Mouse (Mus musculus): ENCODE results near the gene Rnf103. TPM values are rescaled to one million over a fixed set of nuclear protein-coding genes. Genes with fewer than 3 reads are reported as not detected.

The Rnf103 gene
- polyA plus RNA-seq, 1 experiment = 9.5 TPM

DNA sequence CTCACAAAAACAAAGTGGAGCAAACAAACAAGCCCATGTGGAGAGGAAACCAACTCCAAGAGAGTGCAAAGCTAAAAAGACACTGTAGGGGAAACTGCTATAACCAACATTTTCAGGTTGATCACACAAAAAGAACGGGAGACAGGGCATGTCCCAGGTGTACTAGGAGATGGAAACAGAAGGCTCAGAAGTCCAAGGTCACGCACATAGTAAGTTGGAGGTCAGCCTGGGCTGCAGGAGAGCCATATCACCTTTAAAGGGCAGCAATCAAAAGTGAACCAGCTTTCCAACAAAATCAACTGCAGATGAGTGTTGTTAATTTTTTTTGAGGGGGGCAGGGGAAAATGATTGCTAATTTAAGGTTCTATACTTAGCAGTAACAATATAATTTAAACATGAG lies 7.5 kb upstream of the Rnf103 start:
- Histone ChIP-seq H3K27me3 (ENCODE audit: control insufficient read depth, insufficient read depth, low read length, poor library complexity, severe bottlenecking) (0 out of 2 replicates have a peak, but pooled peaks cover 2% of the 10 kb centered on the region), H3K27ac (ENCODE audit: insufficient read depth, low read length) (no peak overlapping the region), H3K4me3 (ENCODE audit: low read depth, low read length) (no peak overlapping the region), H3K9ac (ENCODE audit: low read depth, poor library complexity, severe bottlenecking) (no peak overlapping the region), H3K9me3 (replicated peaks; ENCODE audit: control insufficient read depth, insufficient read depth, low read length, poor library complexity, severe bottlenecking) (no peaks in the 10 kb centered on the region), H3K36me3 (ENCODE audit: control insufficient read depth, insufficient read depth, low read length, poor library complexity, severe bottlenecking) (no peaks in the 10 kb centered on the region), H3K4me1 (ENCODE audit: control insufficient read depth, insufficient read depth, low read length) (no peaks in the 10 kb centered on the region)
- TF ChIP-seq POLR2A (IDR thresholded peaks at IDR 0.05; ENCODE audit: insufficient read depth, low read length) = no peak

DNA sequence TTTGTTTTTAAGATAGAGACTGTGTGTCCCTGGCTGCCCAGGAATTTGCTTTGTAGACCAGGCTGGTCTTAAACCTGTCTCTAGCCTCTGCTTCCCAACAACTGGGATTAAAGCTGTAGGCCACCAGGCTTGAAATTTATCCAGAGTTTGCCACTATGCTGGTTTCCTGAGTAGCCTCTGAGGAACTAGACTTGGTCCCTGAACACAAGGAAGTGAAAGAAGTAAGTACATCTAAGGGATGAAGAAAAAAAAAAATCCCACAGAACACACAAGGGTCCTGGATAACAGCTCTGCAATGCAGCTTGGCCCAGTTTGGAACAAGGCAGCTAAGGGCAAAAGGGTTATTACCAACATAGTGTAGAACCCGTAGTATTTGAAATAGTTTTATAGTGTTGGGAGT lies 6.8 kb upstream of the Rnf103 start:
- H3K4me1 ChIP-seq (ENCODE audit: control insufficient read depth, insufficient read depth, low read length) = no peaks in the 10 kb centered on the region
- H3K9ac ChIP-seq (ENCODE audit: low read depth, poor library complexity, severe bottlenecking) = no peak overlapping the region
- TF ChIP-seq POLR2A (IDR thresholded peaks at IDR 0.05; ENCODE audit: insufficient read depth, low read length) (no peak), CTCF (IDR thresholded peaks at IDR 0.05; ENCODE audit: low read depth, low read length) (no peak)
- no peak overlapping the region for H3K27ac ChIP-seq (ENCODE audit: insufficient read depth, low read length)
- 0 out of 2 replicates have a peak, but pooled peaks cover 2% of the 10 kb centered on the region for H3K27me3 ChIP-seq (ENCODE audit: control insufficient read depth, insufficient read depth, low read length, poor library complexity, severe bottlenecking)
- no peaks in the 10 kb centered on the region for H3K9me3 ChIP-seq (replicated peaks; ENCODE audit: control insufficient read depth, insufficient read depth, low read length, poor library complexity, severe bottlenecking)
- no peaks in the 10 kb centered on the region for H3K36me3 ChIP-seq (ENCODE audit: control insufficient read depth, insufficient read depth, low read length, poor library complexity, severe bottlenecking)
- H3K4me3 ChIP-seq (ENCODE audit: low read depth, low read length) = no peak overlapping the region

DNA sequence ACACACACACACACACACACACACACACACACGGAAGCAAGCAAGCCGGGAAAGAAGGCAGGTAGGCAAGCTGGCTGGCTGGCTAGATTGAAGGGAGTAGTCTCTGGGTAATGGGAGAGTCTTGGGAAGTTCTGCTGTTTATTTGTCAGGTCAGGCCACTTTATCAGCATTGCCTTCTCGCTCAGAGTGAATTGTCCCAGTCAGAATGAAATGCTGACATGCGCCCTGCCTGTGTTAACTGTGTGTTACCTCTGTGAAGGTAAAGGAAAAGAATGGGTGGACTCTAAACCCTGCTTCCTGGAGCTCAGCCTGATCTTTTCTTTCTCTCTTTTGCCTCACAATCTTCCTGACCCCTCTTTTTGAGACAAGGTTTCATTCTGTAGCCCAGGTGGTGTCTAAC lies 5.7 kb upstream of the Rnf103 start:
- no peak overlapping the region for H3K4me3 ChIP-seq (ENCODE audit: low read depth, low read length)
- H3K36me3 ChIP-seq (ENCODE audit: control insufficient read depth, insufficient read depth, low read length, poor library complexity, severe bottlenecking) = no peaks in the 10 kb centered on the region
- no peak overlapping the region for H3K27ac ChIP-seq (ENCODE audit: insufficient read depth, low read length)
- no peaks in the 10 kb centered on the region for H3K4me1 ChIP-seq (ENCODE audit: control insufficient read depth, insufficient read depth, low read length)
- 0 out of 2 replicates have a peak, but pooled peaks cover 2% of the 10 kb centered on the region for H3K27me3 ChIP-seq (ENCODE audit: control insufficient read depth, insufficient read depth, low read length, poor library complexity, severe bottlenecking)
- no peak overlapping the region for H3K9ac ChIP-seq (ENCODE audit: low read depth, poor library complexity, severe bottlenecking)
- TF ChIP-seq POLR2A (IDR thresholded peaks at IDR 0.05; ENCODE audit: insufficient read depth, low read length) (no peak), CTCF (IDR thresholded peaks at IDR 0.05; ENCODE audit: low read depth, low read length) (no peak), EP300 (IDR thresholded peaks at IDR 0.05; ENCODE audit: insufficient read depth, low read depth, low read length) (no peak)
- H3K9me3 ChIP-seq (replicated peaks; ENCODE audit: control insufficient read depth, insufficient read depth, low read length, poor library complexity, severe bottlenecking) = no peaks in the 10 kb centered on the region

DNA sequence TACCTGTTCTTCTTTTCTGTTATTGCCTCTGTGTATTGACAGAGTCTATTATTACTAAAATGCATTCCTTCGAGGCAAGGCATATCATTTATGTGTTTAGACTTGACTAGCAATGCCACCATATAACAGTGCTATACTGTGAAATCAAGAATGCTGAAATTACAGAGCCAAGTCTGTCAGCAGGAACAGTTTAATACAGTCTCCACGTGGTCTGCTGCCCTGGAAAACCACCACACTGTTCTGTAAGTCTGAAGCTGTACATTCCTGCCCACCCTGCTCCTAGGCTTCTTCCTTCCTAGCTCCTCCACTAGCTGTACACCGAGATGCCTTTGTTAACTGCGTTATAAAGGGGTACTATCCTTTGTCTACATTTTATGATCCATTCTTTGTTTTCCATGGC lies 1.6 kb upstream of the Rnf103 start:
- TF ChIP-seq POLR2A (IDR thresholded peaks at IDR 0.05; ENCODE audit: insufficient read depth, low read length) (no peak), CTCF (IDR thresholded peaks at IDR 0.05; ENCODE audit: low read depth, low read length) (no peak), EP300 (IDR thresholded peaks at IDR 0.05; ENCODE audit: insufficient read depth, low read depth, low read length) (no peak)
- no peak overlapping the region for H3K9ac ChIP-seq (ENCODE audit: low read depth, poor library complexity, severe bottlenecking)
- H3K27me3 ChIP-seq (ENCODE audit: control insufficient read depth, insufficient read depth, low read length, poor library complexity, severe bottlenecking) = 0 out of 2 replicates have a peak, but pooled peaks cover 2% of the 10 kb centered on the region
- no peaks in the 10 kb centered on the region for H3K9me3 ChIP-seq (replicated peaks; ENCODE audit: control insufficient read depth, insufficient read depth, low read length, poor library complexity, severe bottlenecking)
- H3K36me3 ChIP-seq (ENCODE audit: control insufficient read depth, insufficient read depth, low read length, poor library complexity, severe bottlenecking) = no peaks in the 10 kb centered on the region
- no peak overlapping the region for H3K27ac ChIP-seq (ENCODE audit: insufficient read depth, low read length)
- H3K4me3 ChIP-seq (ENCODE audit: low read depth, low read length) = no peak overlapping the region
- no peaks in the 10 kb centered on the region for H3K4me1 ChIP-seq (ENCODE audit: control insufficient read depth, insufficient read depth, low read length)

DNA sequence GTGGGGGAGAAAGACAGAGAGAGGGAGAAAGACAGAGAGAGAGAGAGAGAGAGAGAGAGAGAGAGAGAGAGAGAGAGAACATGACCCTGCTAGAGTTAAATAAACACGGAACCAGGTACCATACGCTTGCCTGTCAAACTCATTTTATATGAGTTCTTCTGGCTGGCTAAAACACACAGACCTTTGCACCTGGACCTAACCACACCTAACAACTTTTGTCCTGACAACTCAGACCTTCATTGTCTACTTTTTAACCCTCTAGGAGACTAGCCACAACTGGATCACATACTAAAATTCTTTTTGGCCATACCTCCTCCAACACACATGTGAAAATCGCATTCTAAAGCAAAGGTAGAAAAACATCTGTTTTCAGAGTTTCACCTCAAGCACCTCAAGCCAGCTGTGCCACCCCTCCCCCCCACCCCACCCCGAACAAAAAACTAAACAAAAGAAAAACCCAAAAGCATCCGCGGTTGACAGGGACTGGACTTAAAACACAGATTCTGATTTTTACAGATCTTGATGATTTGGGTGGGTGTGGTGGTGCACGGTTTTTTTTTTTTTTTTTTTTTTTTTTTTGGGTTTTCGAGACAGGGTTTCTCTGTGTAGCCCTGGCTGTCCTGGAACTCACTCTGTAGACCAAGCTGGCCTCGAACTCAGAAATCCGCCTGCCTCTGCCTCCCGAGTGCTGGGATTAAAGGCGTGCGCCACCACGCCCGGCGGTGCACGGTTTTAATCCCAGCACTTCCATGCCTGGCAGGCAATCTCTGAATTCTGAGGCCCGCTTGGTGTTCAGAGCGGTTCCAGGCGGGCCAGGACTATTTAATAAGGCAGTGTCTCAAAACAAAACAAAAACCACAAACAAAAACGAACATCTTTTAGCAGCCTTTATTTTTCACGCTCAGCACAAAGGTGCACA lies 679 bp upstream of the Rnf103 start:
- Histone ChIP-seq H3K4me1 (ENCODE audit: control insufficient read depth, insufficient read depth, low read length) (no peaks in the 10 kb centered on the region), H3K9ac (ENCODE audit: low read depth, poor library complexity, severe bottlenecking) (peak overlapping the region; percentile 92; the same call in 1 of the 2 replicates), H3K27me3 (ENCODE audit: control insufficient read depth, insufficient read depth, low read length, poor library complexity, severe bottlenecking) (0 out of 2 replicates have a peak, but pooled peaks cover 2% of the 10 kb centered on the region), H3K9me3 (replicated peaks; ENCODE audit: control insufficient read depth, insufficient read depth, low read length, poor library complexity, severe bottlenecking) (no peaks in the 10 kb centered on the region), H3K4me3 (ENCODE audit: low read depth, low read length) (peak overlapping the region; percentile 81), H3K27ac (ENCODE audit: insufficient read depth, low read length) (peak overlapping the region; percentile 53; the same call in 1 of the 2 replicates), H3K36me3 (ENCODE audit: control insufficient read depth, insufficient read depth, low read length, poor library complexity, severe bottlenecking) (no peaks in the 10 kb centered on the region)
- TF ChIP-seq POLR2A (IDR thresholded peaks at IDR 0.05; ENCODE audit: insufficient read depth, low read length) (no peak), CTCF (IDR thresholded peaks at IDR 0.05; ENCODE audit: low read depth, low read length) (no peak), EP300 (IDR thresholded peaks at IDR 0.05; ENCODE audit: insufficient read depth, low read depth, low read length) (no peak)

DNA sequence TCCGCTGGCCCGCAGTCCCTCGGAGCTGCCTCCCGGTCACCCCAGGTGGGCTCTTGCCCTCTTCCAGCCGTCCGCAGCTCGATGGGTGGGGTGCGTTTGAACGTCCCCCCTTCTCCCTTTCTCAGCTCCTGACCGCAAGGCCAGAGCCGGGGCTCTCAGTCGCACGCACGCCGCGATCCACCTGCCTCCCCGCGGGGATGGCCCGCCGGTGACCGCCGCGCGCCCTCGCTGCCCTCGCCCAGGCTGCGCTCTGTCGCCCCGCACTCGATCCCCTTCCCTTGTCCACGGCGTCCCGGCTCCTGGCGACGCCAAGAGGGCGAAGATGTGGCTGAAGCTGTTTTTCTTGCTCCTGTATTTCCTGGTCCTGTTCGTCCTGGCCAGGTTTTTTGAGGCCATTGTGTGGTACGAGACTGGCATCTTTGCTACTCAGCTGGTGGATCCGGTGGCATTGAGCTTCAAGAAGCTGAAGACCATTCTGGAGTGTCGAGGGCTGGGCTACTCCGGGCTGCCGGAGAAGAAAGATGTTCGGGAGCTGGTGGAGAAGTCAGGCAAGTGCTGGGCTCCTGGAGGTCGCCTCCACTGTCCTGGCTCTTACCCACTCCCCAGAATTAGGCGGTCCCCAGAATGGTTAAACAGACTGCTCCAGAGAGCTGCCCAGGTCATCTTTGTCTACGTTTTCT lies 787 bp downstream of the Rnf103 start:
- peak overlapping the region; percentile 69 for H3K4me3 ChIP-seq (ENCODE audit: low read depth, low read length)
- no peaks in the 10 kb centered on the region for H3K9me3 ChIP-seq (replicated peaks; ENCODE audit: control insufficient read depth, insufficient read depth, low read length, poor library complexity, severe bottlenecking)
- no peaks in the 10 kb centered on the region for H3K27me3 ChIP-seq (ENCODE audit: control insufficient read depth, insufficient read depth, low read length, poor library complexity, severe bottlenecking)
- no peaks in the 10 kb centered on the region for H3K4me1 ChIP-seq (ENCODE audit: control insufficient read depth, insufficient read depth, low read length)
- no peak for TF ChIP-seq POLR2A (IDR thresholded peaks at IDR 0.05; ENCODE audit: insufficient read depth, low read length)
- TF ChIP-seq EP300 (IDR thresholded peaks at IDR 0.05; ENCODE audit: insufficient read depth, low read depth, low read length) = no peak
- no peak for TF ChIP-seq CTCF (IDR thresholded peaks at IDR 0.05; ENCODE audit: low read depth, low read length)
- peak overlapping the region; percentile 92 for H3K9ac ChIP-seq (ENCODE audit: low read depth, poor library complexity, severe bottlenecking)
- no peak overlapping the region for H3K27ac ChIP-seq (ENCODE audit: insufficient read depth, low read length)
- no peaks in the 10 kb centered on the region for H3K36me3 ChIP-seq (ENCODE audit: control insufficient read depth, insufficient read depth, low read length, poor library complexity, severe bottlenecking)
